Mouse (Mus musculus) T-helper 17 cell (primary cell): ENCODE measurements around the gene Kif4.

Experiments used
- in situ Hi-C, 2 experiments: fragments of 300-600 bp; cut with MboI, MseI; formaldehyde crosslinking; loops; 1 replicate in 1 of 2; 2 replicates in 1 of 2; pipeline ENCODE4 v1.15.1; 2025; ENCODE audit warnings: high pct_unique_total_duplicates in 2 of 2

The Kif4 gene

DNA sequence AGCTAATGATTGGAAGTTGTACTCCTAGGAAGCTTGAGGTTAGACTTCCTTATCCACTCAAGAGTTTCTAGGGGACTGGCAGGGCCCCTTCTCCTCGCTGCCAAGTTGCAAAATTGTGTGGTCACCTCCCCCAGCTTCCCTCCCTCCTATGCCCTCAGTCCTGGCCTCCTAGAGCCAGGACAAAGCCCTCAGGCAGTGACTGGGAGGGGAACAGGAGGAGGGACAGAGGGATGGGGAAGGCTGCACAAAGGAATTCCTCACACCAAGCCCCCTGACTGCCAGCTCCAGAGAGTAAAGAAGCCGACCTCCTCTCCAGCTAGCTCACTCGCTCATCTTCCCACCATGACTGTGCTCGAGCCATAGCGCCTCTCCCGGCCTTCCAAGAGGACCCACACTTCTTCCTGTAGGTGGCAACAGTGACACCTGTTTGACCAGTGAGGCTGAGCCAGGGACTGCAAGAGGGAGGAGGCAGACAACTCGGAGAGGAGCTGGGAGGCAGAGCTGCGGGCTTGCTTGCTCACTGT is 104.2 kb downstream of the Kif4 start, which contains the start of gene Gdpd2:
TSS of gene Gdpd2 (plus strand) at position 209 of the 524 bp plus-strand sequence.
- in situ Hi-C loops: loop anchor here (5.0 kb wide), 2 partner anchors 38 to 58 kb away; partner anchors contain the start of gene Dlg3 (in 1 of the 2)

GRCm38 (mm10) chrX:100730266-100730665 is 104.7 kb downstream of the Kif4 start:
- in situ Hi-C loops: loop anchor here (5.0 kb wide), 2 partner anchors 37 to 57 kb away; partner anchors contain the start of gene Dlg3 (in 1 of the 2)

DNA sequence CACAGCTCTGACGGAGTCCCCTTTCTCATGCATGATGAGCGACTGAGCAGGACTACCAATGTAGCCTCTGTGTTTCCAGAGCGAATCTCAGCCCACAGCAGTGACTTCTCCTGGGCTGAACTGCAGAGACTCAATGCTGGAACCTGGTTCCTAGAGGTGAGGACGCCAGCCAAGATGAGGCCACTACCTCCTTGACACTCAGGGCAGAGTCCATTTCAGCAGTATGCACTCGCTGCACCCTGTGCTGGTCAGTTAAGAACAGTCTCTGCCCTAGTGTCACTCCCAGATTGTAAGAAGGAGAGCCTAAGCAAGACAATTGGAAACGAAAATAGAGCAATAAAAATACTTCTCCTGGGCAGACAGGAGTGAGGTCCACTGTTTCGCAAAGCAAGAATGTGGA is 108.8 kb downstream of the Kif4 start:
- in situ Hi-C loops: loop anchor here (5.0 kb wide), 2 partner anchors 33 to 53 kb away; partner anchors contain the start of gene Dlg3 (in 1 of the 2)

- in situ Hi-C loops: no loop called here
Measured at GRCm38 (mm10) chrX:100738918-100739317, 113.4 kb downstream of the Kif4 start.

- in situ Hi-C loops: no loop called here
Measured at GRCm38 (mm10) chrX:100739443-100739842, 113.9 kb downstream of the Kif4 start.

DNA sequence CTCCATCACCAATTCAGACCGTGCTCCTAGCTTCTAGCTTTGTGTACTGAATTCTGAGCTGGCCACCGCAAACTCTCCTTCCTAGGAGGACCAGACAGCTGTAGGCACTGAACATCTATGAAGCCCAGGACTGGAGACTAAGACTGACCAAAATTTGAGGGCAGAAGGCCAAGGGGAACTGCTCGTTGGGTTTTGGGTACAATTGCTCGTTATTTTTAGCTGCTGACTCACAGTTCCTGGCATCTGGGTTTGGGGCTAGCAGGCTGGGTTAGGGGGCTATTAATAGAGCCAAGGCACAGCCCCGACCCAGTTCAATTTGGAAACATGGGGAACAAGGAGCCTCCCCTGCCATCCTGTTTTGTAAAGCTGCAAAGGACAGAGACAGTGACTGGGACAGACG is 115.2 kb downstream of the Kif4 start:
- in situ Hi-C loops: no loop called here

GRCm38 (mm10) chrX:100741940-100742339 is 116.4 kb downstream of the Kif4 start:
- in situ Hi-C loops: no loop called here

DNA sequence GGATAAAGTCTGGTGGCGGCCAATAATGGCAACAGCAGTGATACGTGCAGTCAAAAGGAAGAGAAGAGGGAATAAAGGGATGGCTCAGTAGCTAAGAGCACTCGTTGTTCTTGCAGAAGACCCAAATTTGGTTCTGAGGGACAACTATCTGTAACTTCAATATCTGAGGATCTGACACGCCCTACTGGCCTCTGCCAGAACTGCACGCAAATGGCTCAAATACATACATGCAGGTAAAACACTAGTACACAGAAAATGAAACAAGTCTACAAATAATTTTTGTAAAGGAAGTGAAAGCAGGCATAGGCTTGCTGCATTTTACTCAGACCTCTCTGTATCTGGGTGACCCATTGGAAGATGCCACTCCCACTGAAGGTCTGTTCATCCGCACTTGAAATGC is 140.3 kb downstream of the Kif4 start:
- in situ Hi-C loops: loop anchor here in 1 of 2 experiments (5.0 kb wide), 1 partner anchor 34 kb away; no protein-coding TSS in a partner anchor

- in situ Hi-C loops: loop anchor here in 1 of 2 experiments (5.0 kb wide), 1 partner anchor 35 kb away; no protein-coding TSS in a partner anchor
Measured at GRCm38 (mm10) chrX:100767181-100767884, 141.8 kb downstream of the Kif4 start, which contains the start of gene Dlg3. Gene Dlg3, plus strand, starts transcription at chrX:100767722.

- in situ Hi-C loops: loop anchor here in 1 of 2 experiments (5.0 kb wide), 1 partner anchor 36 kb away; no protein-coding TSS in a partner anchor
Measured at GRCm38 (mm10) chrX:100767885-100768626, 142.5 kb downstream of the Kif4 start.

- in situ Hi-C loops: loop anchor here in 1 of 2 experiments (5.0 kb wide), 1 partner anchor 37 kb away; no protein-coding TSS in a partner anchor
Measured at GRCm38 (mm10) chrX:100769281-100769680, 143.7 kb downstream of the Kif4 start.

DNA sequence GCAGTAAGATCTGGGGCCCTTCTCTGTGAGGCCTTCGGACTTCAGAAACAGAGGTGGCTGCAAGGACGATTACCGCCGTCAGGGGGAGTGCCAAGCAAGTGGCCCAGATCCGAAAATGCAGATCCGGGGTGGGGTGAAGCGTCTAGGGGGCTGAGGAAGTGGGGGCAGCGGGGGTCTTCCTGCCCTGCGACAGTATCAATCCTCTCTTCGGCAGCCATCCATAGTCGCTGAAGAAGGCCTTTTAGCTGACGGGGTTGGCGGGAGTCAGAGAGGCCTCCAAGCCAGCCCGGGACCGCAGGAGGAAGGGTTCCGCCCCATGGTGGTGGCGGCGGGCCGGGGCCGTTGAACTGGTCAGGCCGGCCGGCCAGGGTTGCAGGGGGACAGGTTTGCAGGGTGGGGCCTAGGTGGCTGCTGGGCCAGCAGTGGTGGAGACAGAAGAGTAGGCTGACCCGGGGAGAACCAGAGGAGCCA is 148.8 kb downstream of the Kif4 start:
- in situ Hi-C loops: loop anchor here in 1 of 2 experiments (10.0 kb wide), 1 partner anchor 1840 kb away; the partner anchor contains the start of gene Yipf6

DNA sequence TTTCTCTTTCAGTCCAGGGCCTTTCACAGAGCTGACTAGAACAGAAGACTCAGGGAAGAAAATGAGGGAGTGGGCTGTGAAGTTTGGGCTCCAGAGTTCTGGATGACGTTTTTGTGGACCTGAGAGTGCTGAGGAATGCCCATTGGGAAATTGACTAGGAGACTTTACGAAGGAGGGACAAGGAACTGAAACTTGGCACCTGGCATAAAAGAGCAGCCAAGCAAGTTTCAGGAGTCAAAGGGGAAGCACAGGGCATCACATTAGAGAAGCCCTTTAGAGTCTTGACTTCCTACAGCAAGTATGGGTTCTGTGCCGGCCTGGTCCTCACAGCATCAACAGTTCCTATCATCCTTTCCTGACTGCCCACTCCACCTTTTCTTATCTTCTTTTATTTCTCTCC is 149.9 kb downstream of the Kif4 start:
- in situ Hi-C loops: loop anchor here (5.0 to 10.0 kb wide), 2 partner anchors 167 to 1841 kb away; partner anchors contain the start of gene Yipf6 (in 1 of the 2)

DNA sequence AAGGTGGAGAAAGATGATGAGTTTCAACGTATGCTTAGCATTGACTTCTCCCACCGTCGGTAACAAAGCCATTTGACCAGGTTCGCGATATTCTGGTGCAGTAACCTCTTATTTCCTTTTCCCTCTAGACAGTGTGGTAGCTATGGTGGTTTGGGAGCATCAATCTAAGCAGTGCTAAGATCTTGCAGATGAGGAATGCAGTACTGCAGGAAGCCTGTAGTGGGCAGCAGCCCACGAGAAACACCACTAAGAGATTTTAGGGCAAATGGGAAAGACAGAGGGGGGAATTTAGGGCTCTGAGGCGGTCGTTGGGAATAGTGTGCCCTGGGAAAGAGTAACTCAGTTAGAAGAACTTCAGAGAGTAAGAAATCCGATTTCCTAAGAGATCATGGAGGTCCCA is 151.0 kb downstream of the Kif4 start:
- in situ Hi-C loops: loop anchor here (5.0 to 10.0 kb wide), 2 partner anchors 166 to 1842 kb away; partner anchors contain the start of gene Yipf6 (in 1 of the 2)
